Mouse (Mus musculus) c-Kit-negative CD71-positive TER-119-positive erythroid progenitor cells, embryonic 14.5 days (primary cell): ENCODE results near the gene Kcne3.

Experiments
- DNase-seq: peaks from one replicate; pipeline ENCODE4 v3.0.0-alpha.2; 2013; ENCODE audit warnings: low read depth, low spot score

The Kcne3 gene

GRCm38 (mm10) chr7:100181614-100182013 lies 5.3 kb downstream of the Kcne3 start:
- no peak for DNase-seq

- no peak for DNase-seq
Measured at GRCm38 (mm10) chr7:100182388-100182787, 6.1 kb downstream of the Kcne3 start.

- no peak for DNase-seq
Measured at GRCm38 (mm10) chr7:100187601-100188000, 11.3 kb downstream of the Kcne3 start.

- no peak for DNase-seq
Measured at GRCm38 (mm10) chr7:100190167-100190566, 13.9 kb downstream of the Kcne3 start.

- peak; percentile 27 for DNase-seq
Measured at GRCm38 (mm10) chr7:100190778-100191177, 14.5 kb downstream of the Kcne3 start.

- DNase-seq = no peak
Measured at GRCm38 (mm10) chr7:100201191-100201590, 24.9 kb downstream of the Kcne3 start.

GRCm38 (mm10) chr7:100203616-100204015 lies 27.3 kb downstream of the Kcne3 start:
- DNase-seq = no peak

- no peak for DNase-seq
Measured at GRCm38 (mm10) chr7:100204871-100205270, 28.6 kb downstream of the Kcne3 start.

- no peak for DNase-seq
Measured at GRCm38 (mm10) chr7:100206144-100206543, 29.8 kb downstream of the Kcne3 start.

GRCm38 (mm10) chr7:100207886-100208285 lies 31.6 kb downstream of the Kcne3 start:
- DNase-seq = no peak

- no peak for DNase-seq
Measured at GRCm38 (mm10) chr7:100214310-100214709, 38.0 kb downstream of the Kcne3 start.

- no peak for DNase-seq
Measured at GRCm38 (mm10) chr7:100215116-100215732, 38.9 kb downstream of the Kcne3 start.

GRCm38 (mm10) chr7:100215976-100216375 lies 39.7 kb downstream of the Kcne3 start:
- DNase-seq = no peak

GRCm38 (mm10) chr7:100216601-100217565 lies 40.6 kb downstream of the Kcne3 start:
- DNase-seq = no peak

- peak; percentile 94 for DNase-seq
Measured at GRCm38 (mm10) chr7:100227158-100227875, 51.0 kb downstream of the Kcne3 start, which contains the start of gene Pgm2l1. Pgm2l1 (plus strand) TSS chr7:100227394.

GRCm38 (mm10) chr7:100227896-100228525 lies 51.7 kb downstream of the Kcne3 start:
- DNase-seq = peak; percentile 32

GRCm38 (mm10) chr7:100228957-100229356 lies 52.7 kb downstream of the Kcne3 start:
- peak; percentile 15 for DNase-seq

GRCm38 (mm10) chr7:100230646-100231045 lies 54.3 kb downstream of the Kcne3 start:
- no peak for DNase-seq

- DNase-seq = no peak
Measured at GRCm38 (mm10) chr7:100231661-100232060, 55.4 kb downstream of the Kcne3 start.

- no peak for DNase-seq
Measured at GRCm38 (mm10) chr7:100233681-100234080, 57.4 kb downstream of the Kcne3 start.
